Mouse (Mus musculus): ENCODE measurements around the gene Tnk1. TPM values are rescaled to one million over a fixed set of nuclear protein-coding genes. Genes with fewer than 3 reads are reported as not detected.

Tnk1 gene
- 5.0 and 6.3 TPM in 2 replicates for polyA plus RNA-seq (2012; rRNA removed; ENCODE audit: low replicate concordance)

DNA sequence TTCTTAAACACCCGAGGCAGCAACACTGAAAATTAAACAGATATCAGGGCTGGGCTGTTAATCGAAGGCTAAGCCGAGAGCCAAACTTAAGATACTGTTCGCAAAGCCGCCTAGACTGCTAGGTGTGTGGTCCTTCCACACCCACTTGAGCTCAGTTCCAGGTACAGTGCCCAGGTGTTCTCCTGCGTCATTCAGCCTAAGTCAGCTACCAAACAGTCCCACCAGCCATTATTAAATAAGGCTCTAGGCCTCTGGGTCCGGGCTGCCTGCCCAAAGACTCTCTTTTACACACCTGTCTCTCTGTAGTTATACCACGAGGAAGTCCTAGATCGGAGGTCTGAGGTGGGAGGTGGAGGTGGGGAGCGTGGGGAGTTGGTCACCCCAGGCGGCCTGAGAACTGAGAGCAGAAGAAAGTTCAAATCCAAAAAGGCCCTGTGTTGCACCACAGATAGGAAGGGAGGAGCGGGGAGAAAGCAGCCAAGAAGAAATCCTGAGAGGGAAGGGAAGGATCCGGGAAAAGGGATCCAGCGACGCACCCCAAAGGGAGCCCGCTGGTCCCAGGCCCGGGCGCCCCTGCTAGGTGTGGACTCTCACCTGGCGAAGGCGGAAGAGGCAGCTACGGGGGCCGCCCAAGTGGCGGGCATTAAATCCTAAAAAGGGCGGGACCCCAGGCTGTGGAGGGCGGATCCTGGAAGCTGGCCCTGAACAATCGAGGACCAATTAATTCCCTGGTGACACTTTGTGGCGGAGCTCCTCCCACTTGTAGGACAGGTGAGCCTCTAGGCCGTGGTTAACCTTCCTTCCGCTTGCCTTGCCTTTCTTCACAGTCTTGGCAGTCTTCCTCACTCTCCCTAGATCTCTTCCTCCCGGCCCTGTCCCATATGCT, at the start of gene Tnk1:
TSS of gene Tnk1 (minus strand) at position 618 of the 886 bp plus-strand sequence.

DNA sequence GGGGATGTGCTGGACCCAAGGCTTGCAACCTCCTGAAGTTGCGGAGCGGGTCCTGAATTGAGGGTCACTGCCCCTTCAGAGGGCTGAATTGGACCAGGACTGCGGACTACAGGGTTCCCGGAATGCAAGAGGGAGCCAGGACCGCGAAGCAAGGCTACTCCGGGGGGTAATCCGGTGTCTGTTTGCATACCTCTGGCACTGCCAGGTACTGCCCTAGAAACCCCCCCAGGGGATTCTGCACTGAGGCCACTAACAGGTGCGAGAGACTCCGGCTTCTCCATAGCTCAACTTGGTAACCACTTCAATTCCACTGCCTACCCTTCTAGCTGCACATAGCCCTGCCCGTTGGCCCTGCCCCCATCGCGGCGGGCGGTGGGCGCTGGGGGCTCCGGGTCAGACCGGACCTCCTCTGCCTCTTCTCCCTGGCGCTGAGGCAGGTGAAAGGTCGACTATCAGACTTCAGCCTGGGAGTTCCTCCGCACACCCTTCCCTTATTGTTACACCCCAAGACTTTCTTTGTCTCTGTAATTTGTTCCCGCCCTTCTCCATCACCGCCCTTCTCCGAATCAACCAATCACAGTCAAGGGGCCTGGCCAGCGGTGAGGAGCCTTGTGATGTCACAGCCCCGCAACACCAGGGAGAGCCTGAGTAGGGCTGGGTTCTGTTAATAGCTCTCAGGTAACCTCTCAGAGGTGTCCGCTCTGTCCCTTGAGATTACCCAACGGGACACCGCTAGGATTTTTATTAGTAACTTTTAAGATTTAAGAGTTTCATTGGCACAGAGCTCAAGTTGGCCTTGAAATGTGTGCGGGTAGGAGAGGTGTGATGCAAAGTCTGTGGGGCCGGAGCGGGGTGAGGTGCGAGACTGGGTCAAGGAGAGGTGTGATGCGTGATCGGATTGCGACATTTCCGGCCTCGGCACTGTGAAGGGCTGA, 42.2 kb upstream of the Tnk1 start, which contains the start of the genes 2810408A11Rik and Neurl4:
TSS of gene 2810408A11Rik (minus strand) at position 517 of the 935 bp plus-strand sequence.
TSS of gene Neurl4 (plus strand) at position 602 of the 935 bp plus-strand sequence.

DNA sequence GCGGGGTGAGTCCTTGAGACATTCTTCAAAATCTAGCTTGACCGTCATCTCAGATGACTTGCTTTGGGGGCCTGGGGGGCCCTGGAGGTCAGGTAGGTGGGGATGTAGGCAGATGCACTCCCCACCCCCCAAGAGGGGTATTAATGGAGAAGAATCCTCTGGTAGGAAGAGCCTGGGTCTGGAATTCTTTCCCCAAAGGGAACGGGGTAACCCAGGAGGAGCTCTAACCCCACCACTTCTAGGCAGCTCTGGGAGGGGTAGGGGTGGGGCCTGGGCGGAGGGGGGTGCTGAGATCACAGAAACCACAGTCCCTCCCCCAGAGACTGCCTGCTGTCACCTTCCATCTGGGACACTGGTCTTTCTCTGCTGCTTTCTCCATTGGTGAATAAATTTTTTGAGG, 36.8 kb upstream of the Tnk1 start, which contains the start of gene Acap1:
TSS of gene Acap1 (minus strand) at position 249 of the 400 bp plus-strand sequence.

DNA sequence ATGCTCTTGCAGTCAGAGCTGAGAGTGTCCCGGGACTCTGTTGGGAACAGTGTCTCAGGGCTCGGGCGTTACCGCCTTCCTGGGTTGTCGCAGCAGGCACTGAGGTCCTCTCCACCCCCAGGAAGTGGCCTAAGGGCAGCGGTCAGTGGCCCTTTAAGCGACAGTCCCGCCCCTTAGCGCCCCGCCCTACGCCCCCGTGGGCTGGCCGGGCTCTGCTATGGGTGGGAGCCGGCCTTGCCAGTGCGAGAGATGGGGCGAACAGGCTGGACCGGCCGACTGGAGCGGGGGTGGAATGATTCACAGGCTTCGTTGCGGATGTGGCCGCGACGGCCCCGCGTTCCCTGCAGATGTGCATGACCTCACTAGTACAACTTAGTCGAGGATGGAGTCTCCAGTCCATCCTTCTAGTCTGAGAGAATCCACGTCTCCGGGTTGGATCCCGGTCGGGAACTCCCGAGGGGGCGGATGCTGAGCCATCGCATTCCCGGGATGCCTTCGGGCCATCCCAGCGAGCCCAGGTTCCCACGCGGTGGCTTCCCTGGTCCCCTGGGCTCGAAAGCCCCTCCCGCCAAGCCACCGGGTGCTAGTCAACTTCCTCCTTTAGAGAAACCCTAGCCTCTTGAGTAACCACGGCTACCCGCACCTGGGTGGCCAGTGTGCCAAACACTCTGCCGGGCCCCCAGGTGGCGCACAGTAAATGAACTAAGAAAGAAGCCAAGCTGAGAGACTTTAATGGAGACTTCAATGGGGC, 22.5 kb upstream of the Tnk1 start, which contains the start of gene Kctd11:
TSS of gene Kctd11 (minus strand) at position 554 of the 751 bp plus-strand sequence.

DNA sequence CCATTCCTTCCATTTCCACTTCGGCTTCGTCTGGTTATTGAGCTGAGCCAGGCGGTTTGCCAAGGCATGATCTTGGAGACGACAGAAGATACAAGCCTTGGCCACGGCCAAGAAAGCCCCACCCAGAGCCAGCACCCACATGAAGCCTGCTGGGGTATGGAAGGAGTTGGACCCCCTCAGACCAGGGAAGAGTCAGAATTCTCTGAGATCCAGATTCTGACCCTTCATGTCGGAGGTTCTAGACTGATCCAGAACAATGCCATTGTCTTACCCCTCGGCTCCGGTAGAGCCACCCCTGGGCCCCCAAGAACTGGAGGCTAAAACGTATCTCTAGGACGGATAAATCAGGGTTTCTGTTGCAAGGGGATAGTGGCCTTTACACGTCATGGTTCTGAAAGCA, 19.3 kb upstream of the Tnk1 start, which contains the start of gene Tmem95:
TSS of gene Tmem95 (minus strand) at position 141 of the 400 bp plus-strand sequence.

DNA sequence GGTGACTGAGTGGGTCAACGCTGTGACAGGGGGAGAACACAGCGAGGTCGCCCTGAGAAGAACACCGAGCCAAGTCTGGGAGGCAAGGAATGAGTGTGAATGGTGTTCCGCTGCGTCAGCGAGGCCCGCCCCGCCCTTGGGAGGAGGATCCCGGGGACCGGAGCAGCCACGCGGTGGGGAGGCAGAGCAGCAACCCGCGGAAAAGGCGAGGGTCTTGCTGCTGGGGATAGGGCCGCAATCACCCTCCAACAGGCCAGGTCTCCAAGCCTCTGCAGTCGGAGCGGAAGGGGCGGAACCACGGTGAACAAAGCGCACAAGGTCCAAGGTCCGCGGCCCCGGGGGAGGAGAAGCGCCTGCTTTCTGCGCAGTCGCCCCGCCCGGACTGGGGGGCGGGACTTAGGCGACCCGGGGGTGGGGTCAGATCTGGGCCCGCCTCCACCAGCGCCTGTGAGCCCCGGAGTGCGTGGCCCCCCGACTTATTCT, 12.3 kb downstream of the Tnk1 start, which contains the start of gene Plscr3:
TSS of gene Plscr3 (plus strand) at position 179 of the 483 bp plus-strand sequence.

DNA sequence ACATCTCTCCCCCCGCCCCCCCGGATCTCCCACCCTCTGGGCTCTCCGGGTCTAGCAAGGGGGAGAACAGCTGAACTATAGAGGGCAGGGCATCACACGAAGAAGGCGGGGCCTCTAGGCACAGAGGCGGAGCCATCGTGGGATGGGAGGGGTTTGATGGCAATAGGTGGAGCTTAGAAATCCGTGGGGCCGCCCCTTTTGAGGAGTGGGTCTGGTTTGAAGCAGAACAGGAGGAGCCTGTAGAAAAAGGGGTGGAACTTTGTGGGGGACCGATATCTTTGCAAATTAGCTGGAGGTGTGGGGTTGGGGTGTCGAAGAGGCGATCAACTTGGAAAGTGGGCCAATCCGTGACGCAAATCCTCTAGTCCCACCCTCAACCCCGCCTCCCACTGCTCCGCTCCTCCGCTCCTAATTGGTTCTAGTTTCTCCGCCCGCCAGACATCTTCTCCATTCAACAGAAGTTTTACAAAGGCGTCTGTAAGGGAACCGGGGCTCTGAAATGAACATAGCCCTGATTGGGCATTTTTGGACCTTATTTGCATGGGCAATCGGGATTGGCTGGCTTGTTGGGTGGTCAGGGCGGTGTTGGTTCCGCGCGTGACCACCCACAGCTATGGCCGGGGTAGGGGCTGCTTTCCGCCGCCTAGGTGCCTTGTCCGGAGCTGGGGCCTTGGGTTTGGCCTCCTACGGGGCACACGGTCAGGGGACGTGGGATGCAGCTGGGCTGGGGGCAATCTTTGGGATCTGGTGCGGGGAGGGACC, 20.4 kb downstream of the Tnk1 start, which contains the start of gene Tmem256:
TSS of gene Tmem256 (plus strand) at position 563 of the 762 bp plus-strand sequence.

DNA sequence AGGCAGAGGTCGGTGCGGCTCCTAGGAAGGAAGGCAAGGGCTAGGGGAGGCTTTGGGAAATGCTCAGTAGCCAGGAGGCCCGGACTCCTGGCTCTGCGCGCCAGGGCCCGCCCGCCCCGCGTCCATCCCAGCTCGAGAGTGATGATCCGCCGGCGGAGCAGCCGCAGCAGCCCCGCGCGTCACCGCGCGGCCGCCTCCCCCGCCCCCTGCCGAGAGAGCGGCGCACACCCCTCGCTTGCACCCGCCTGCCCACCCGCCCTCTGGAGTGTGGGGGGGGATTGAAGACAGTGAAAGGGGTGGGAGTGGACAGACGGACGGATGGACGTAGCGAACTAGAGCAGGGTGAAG, 21.0 kb downstream of the Tnk1 start, which contains the start of gene Nlgn2:
TSS of gene Nlgn2 (minus strand) at position 181 of the 348 bp plus-strand sequence.

DNA sequence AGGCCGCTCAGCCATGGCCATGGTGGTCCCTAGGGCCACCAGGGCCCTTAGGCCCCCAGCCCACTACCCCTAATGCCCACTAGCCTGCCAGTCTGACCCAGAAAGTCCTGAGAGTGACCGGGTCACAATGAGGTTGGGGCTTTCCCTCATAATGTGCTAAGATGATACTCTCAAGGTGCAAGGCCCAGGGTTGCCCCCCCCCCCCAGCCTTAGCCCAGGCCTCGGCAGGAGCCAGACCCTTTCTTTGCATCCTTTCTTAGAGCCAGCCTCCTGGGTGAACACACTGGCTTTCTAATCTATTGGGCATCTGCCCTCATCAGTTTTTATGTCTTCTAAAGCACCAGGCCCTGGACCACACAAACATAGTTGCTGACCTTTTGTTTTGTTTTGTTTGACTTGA, 36.5 kb downstream of the Tnk1 start, which contains the start of gene Spem1:
TSS of gene Spem1 (minus strand) at position 101 of the 400 bp plus-strand sequence.

DNA sequence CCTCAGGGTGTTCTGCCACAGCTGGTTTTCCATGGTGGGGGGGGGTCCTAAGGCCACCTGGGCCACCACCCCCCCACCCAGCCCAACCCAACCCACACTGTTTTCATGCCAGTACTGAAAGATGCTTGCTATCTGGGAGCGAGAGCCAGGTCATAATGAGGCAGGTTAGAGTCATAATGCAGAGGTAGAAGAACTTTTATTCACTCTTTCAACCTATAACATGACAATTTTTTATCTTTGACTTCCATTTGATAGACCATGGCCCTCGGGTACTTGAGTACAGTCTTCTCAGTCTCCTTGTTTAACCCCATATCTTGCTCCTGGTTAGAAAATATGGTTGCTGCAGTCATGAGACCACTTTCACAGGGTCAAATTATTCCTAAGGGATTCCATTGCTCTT, 40.2 kb downstream of the Tnk1 start, which contains the start of gene Spem2:
TSS of gene Spem2 (minus strand) at position 101 of the 400 bp plus-strand sequence.

DNA sequence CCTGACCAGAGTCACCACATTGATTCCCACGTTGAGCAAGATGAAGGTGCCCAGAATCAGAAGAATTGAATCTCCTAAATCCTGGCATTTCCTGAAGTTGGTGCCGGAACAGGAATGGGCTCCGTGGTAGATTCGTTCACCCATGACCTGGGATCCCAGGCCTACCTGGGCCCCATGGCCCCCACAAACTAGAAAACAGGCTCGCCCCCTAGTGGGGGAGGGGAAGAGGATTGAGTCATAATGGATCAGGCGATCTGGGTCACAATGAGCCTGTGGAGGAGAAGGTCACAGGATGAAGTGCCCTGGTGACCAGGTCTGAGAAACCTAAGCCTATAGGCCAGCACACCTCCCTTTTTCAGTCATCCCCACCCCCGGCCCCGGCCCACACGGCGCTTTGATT, 43.4 kb downstream of the Tnk1 start, which contains the start of gene Gm39566:
TSS of gene Gm39566 (minus strand) at position 144 of the 400 bp plus-strand sequence.

DNA sequence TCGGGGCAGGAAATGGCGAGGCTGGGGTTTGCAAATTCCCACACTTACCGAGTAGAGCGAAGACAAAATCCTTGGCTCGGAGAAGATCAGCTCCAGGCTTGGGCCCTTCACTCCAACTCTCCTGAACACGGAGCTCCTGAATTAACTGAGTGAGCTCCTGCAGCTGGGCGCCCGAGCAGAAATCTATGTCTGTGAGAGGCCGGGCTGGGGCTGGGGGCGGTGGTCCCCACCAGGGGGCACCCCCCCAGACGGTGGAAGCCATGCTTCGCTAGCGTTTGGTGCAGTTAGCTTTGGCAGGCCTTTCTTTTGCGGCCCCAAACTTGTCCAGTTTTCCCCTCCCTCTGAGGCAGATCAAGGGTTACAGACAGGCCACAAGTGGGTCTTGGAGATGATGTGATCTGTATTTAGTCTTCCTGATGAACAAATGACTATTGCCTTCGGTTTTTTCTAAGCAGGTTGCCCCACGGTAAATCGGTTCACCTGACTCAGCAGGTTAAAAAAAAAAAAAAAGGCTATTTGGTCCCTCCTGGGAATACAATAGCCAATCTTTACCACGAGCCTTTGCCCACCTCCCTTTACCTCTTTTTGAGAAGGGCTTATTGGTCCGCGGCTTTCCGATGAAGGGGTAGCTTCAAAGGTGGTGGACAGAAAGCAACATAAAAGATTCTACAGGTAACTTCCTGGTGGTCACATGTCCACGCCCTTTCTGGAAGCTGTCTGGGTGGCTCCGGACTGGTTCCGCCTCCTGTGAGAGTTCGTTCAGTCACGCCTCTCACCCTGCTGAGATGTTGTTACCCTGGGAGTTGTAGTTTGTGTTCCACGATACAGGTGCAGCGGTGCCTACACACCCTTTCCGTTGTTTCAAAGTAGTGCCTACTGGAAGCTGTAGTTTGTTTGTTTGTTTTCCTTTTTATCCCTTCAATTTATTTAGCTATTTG, 53.3 kb downstream of the Tnk1 start, which contains the start of gene Tmem102:
TSS of gene Tmem102 (minus strand) at position 653 of the 938 bp plus-strand sequence.

DNA sequence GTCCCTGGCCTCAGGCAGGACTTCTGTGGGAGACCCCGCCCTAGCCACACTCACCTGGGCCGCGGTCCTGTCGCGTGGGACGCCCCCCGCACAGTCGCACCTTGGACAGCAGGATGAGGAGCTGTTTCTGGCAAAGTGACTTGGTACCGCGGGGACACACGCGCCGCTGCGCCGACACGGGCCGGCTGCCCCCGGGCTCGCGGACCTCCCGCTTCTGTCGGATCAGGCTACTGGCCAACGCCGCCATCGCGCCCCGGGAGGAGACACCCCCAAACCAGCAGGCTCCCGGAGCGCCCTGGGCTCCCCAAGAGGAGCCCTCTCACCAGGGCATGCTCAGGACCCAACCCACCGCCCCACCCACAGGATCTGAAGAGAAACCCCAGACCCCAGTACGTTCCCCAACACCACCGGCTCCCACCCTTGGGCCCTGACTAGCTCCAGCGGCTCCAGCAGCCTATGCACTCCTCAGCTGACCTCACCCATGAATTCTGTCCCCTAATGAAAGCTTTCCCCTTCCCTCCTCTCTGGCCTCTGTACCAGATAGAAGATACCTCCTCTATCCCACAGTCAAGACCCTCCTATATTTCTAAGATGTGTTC, 57.1 kb downstream of the Tnk1 start, which contains the start of gene Fgf11:
TSS of gene Fgf11 (minus strand) at position 479 of the 599 bp plus-strand sequence.

Other genes with a start within 250 kb of the Tnk1 start
- not detected in 2 replicates for gene Shbg, start 240.8 kb downstream of the Tnk1 start, polyA plus RNA-seq (2012; rRNA removed; ENCODE audit: low replicate concordance)
- 10.9 and 12.6 TPM in 2 replicates for gene Sat2, start 236.7 kb downstream of the Tnk1 start, polyA plus RNA-seq (2012; rRNA removed; ENCODE audit: low replicate concordance)
- gene Fxr2, start 225.7 kb downstream of the Tnk1 start, polyA plus RNA-seq (2012; rRNA removed; ENCODE audit: low replicate concordance) = 58.6 and 88.5 TPM in 2 replicates
- gene Sox15, start 203.4 kb downstream of the Tnk1 start, polyA plus RNA-seq (2012; rRNA removed; ENCODE audit: low replicate concordance) = 0.15 and 0.24 TPM in 2 replicates
- gene Mpdu1, start 196.1 kb downstream of the Tnk1 start, polyA plus RNA-seq (2012; rRNA removed; ENCODE audit: low replicate concordance) = 144 and 237 TPM in 2 replicates
- 56.3 and 61.7 TPM in 2 replicates for gene Cd68, start 192.6 kb downstream of the Tnk1 start, polyA plus RNA-seq (2012; rRNA removed; ENCODE audit: low replicate concordance)
- gene Eif4a1, start 186.3 kb downstream of the Tnk1 start, polyA plus RNA-seq (2012; rRNA removed; ENCODE audit: low replicate concordance) = 319 and 587 TPM in 2 replicates
- gene Senp3, start 176.6 kb downstream of the Tnk1 start, polyA plus RNA-seq (2012; rRNA removed; ENCODE audit: low replicate concordance) = 85.1 and 101 TPM in 2 replicates
- 6.3 and 13.6 TPM in 2 replicates for gene Tnfsf13, start 172.9 kb downstream of the Tnk1 start, polyA plus RNA-seq (2012; rRNA removed; ENCODE audit: low replicate concordance)
- gene Tnfsf12, start 162.9 kb downstream of the Tnk1 start, polyA plus RNA-seq (2012; rRNA removed; ENCODE audit: low replicate concordance) = 46.0 and 77.8 TPM in 2 replicates
- 9.8 and 12.9 TPM in 2 replicates for gene Tnfsfm13, start 162.6 kb downstream of the Tnk1 start, polyA plus RNA-seq (2012; rRNA removed; ENCODE audit: low replicate concordance)
- 15.1 and 47.7 TPM in 2 replicates for gene Polr2a, start 100.1 kb downstream of the Tnk1 start, polyA plus RNA-seq (2012; rRNA removed; ENCODE audit: low replicate concordance)
- gene Slc35g3, start 96.8 kb downstream of the Tnk1 start, polyA plus RNA-seq (2012; rRNA removed; ENCODE audit: low replicate concordance) = 0.10 and 0.21 TPM in 2 replicates
- 44.2 and 58.0 TPM in 2 replicates for gene Zbtb4, start 92.8 kb downstream of the Tnk1 start, polyA plus RNA-seq (2012; rRNA removed; ENCODE audit: low replicate concordance)
- 15.3 and 30.1 TPM in 2 replicates for gene Chrnb1, start 62.8 kb downstream of the Tnk1 start, polyA plus RNA-seq (2012; rRNA removed; ENCODE audit: low replicate concordance)
- 9.8 and 16.7 TPM in 2 replicates for gene Fgf11, start 56.9 kb downstream of the Tnk1 start, polyA plus RNA-seq (2012; rRNA removed; ENCODE audit: low replicate concordance)
- 0.16 and 7.0 TPM in 2 replicates for gene Tmem102, start 53.1 kb downstream of the Tnk1 start, polyA plus RNA-seq (2012; rRNA removed; ENCODE audit: low replicate concordance)
- gene Gm39566, start 43.4 kb downstream of the Tnk1 start, polyA plus RNA-seq (2012; rRNA removed; ENCODE audit: low replicate concordance) = not detected in 2 replicates
- gene Spem2, start 40.3 kb downstream of the Tnk1 start, polyA plus RNA-seq (2012; rRNA removed; ENCODE audit: low replicate concordance) = not detected in 2 replicates
- gene Spem1, start 36.5 kb downstream of the Tnk1 start, polyA plus RNA-seq (2012; rRNA removed; ENCODE audit: low replicate concordance) = 0.31 TPM in 1 of 2 replicates, not detected in the other
- 21.2 and 76.1 TPM in 2 replicates for gene Nlgn2, start 20.9 kb downstream of the Tnk1 start, polyA plus RNA-seq (2012; rRNA removed; ENCODE audit: low replicate concordance)
- 256 and 336 TPM in 2 replicates for gene Tmem256, start 20.2 kb downstream of the Tnk1 start, polyA plus RNA-seq (2012; rRNA removed; ENCODE audit: low replicate concordance)
- gene Plscr3, start 12.4 kb downstream of the Tnk1 start, polyA plus RNA-seq (2012; rRNA removed; ENCODE audit: low replicate concordance) = 134 and 164 TPM in 2 replicates
- not detected in 2 replicates for gene Tmem95, start 19.3 kb upstream of the Tnk1 start, polyA plus RNA-seq (2012; rRNA removed; ENCODE audit: low replicate concordance)
- gene Kctd11, start 22.7 kb upstream of the Tnk1 start, polyA plus RNA-seq (2012; rRNA removed; ENCODE audit: low replicate concordance) = 9.5 and 11.7 TPM in 2 replicates
- gene Acap1, start 36.8 kb upstream of the Tnk1 start, polyA plus RNA-seq (2012; rRNA removed; ENCODE audit: low replicate concordance) = 3.5 and 5.1 TPM in 2 replicates
- gene 2810408A11Rik, start 42.3 kb upstream of the Tnk1 start, polyA plus RNA-seq (2012; rRNA removed; ENCODE audit: low replicate concordance) = 0.82 and 2.1 TPM in 2 replicates
- 40.1 and 69.0 TPM in 2 replicates for gene Neurl4, start 42.3 kb upstream of the Tnk1 start, polyA plus RNA-seq (2012; rRNA removed; ENCODE audit: low replicate concordance)
- 74.4 and 90.7 TPM in 2 replicates for gene Gps2, start 55.2 kb upstream of the Tnk1 start, polyA plus RNA-seq (2012; rRNA removed; ENCODE audit: low replicate concordance)
- 533 and 726 TPM in 2 replicates for gene Eif5a, start 63.2 kb upstream of the Tnk1 start, polyA plus RNA-seq (2012; rRNA removed; ENCODE audit: low replicate concordance)
- gene Ybx2, start 77.1 kb upstream of the Tnk1 start, polyA plus RNA-seq (2012; rRNA removed; ENCODE audit: low replicate concordance) = 8.7 and 20.8 TPM in 2 replicates
- 205 and 344 TPM in 2 replicates for gene Slc2a4, start 89.5 kb upstream of the Tnk1 start, polyA plus RNA-seq (2012; rRNA removed; ENCODE audit: low replicate concordance)
- gene Cldn7, start 106.0 kb upstream of the Tnk1 start, polyA plus RNA-seq (2012; rRNA removed; ENCODE audit: low replicate concordance) = 0.49 and 65.8 TPM in 2 replicates
- gene Ctdnep1, start 122.4 kb upstream of the Tnk1 start, polyA plus RNA-seq (2012; rRNA removed; ENCODE audit: low replicate concordance) = 106 and 148 TPM in 2 replicates
- gene Elp5, start 123.8 kb upstream of the Tnk1 start, polyA plus RNA-seq (2012; rRNA removed; ENCODE audit: low replicate concordance) = 95.6 and 101 TPM in 2 replicates
- gene Gabarap, start 132.4 kb upstream of the Tnk1 start, polyA plus RNA-seq (2012; rRNA removed; ENCODE audit: low replicate concordance) = 566 and 640 TPM in 2 replicates
- gene Phf23, start 137.0 kb upstream of the Tnk1 start, polyA plus RNA-seq (2012; rRNA removed; ENCODE audit: low replicate concordance) = 17.1 and 38.9 TPM in 2 replicates
- 9.4 and 27.1 TPM in 2 replicates for gene Dvl2, start 141.9 kb upstream of the Tnk1 start, polyA plus RNA-seq (2012; rRNA removed; ENCODE audit: low replicate concordance)
- 153 and 251 TPM in 2 replicates for gene Acadvl, start 156.7 kb upstream of the Tnk1 start, polyA plus RNA-seq (2012; rRNA removed; ENCODE audit: low replicate concordance)
- gene Dlg4, start 158.2 kb upstream of the Tnk1 start, polyA plus RNA-seq (2012; rRNA removed; ENCODE audit: low replicate concordance) = 16.9 and 56.2 TPM in 2 replicates
- 0.13 and 0.24 TPM in 2 replicates for gene Asgr1, start 195.4 kb upstream of the Tnk1 start, polyA plus RNA-seq (2012; rRNA removed; ENCODE audit: low replicate concordance)
- gene Asgr2, start 233.9 kb upstream of the Tnk1 start, polyA plus RNA-seq (2012; rRNA removed; ENCODE audit: low replicate concordance) = 1.3 and 5.5 TPM in 2 replicates